Mouse (Mus musculus): ENCODE results near the gene Pomgnt2.

GRCm38 (mm10) chr9:122024419-122024818 is 27.5 kb upstream of the Pomgnt2 start:
- no peak for TF ChIP-seq CTCF (IDR thresholded peaks at IDR 0.05; ENCODE audit: low read depth, low read length)
- no peak for TF ChIP-seq TAL1 (conservative IDR thresholded peaks at IDR 0.05; ENCODE audit: low read depth, low read length)
- TF ChIP-seq GATA1 (IDR thresholded peaks at IDR 0.05; ENCODE audit: borderline replicate concordance, low read length) = no peak

Measured in G1E (cell line).